Mouse (Mus musculus) bone marrow macrophage, adult 2 months (primary cell): Measurements from ENCODE around the gene Gm20721.

Experiments used
- CTCF ChIP-seq: IDR thresholded peaks from 2 replicates; pipeline ENCODE4 v1.5.1; 2012; ENCODE audit warnings: low read depth, mild to moderate bottlenecking, low read length, moderate library complexity
- POLR2A ChIP-seq: IDR thresholded peaks from 2 replicates; pipeline ENCODE4 v1.6.1; 2012; ENCODE audit warnings: mild to moderate bottlenecking, low read depth, low read length, borderline replicate concordance

GRCm38 (mm10) chr2:174327295-174327981 lies 19.1 kb downstream of the Gm20721 start:
- TF ChIP-seq CTCF (no peak), POLR2A (peak; percentile 93; the same call in 1 of the 2 replicates)
